Mouse (Mus musculus): Measurements from ENCODE around the gene Zbtb38.

GRCm38 (mm10) chr9:96750636-96751035 lies 2.0 kb downstream of the Zbtb38 start:
- TF ChIP-seq CTCF (IDR thresholded peaks at IDR 0.05; ENCODE audit: extremely low read depth, insufficient read depth, insufficient read length, insufficient replicate concordance) (no peak), POLR2A (IDR thresholded peaks at IDR 0.05; ENCODE audit: low read depth, low read length) (no peak)

Measured in spleen, adult 2 months (tissue).